Mouse (Mus musculus) liver, embryonic 14.5 days (tissue): ENCODE data around the gene Atg2a. TPM values are rescaled to one million over a fixed set of nuclear protein-coding genes. Genes with fewer than 3 reads are reported as not detected.

Experiments
- ATAC-seq: fragments of 200-750 bp; cut with Nextera tagmentation; 2 replicates; pipeline ENCODE4 v1.8.0; 2017; ENCODE audit warnings: moderate number of reproducible peaks, mild to moderate bottlenecking, moderate library complexity; ENCODE audit not compliant: insufficient read depth
- DNase-seq, 3 experiments: peaks; one replicate each; pipeline ENCODE4 v3.0.0-alpha.2; 2012 to 2013; ENCODE audit warnings: low read depth in 3 of 3, low spot score in 3 of 3
- H3K27ac ChIP-seq: fragments of 300-500 bp; sonication (generic); 2 replicates; pipeline ENCODE4 v1.5.1; 2014; ENCODE audit warnings: moderate library complexity, mild to moderate bottlenecking, control low read depth, inconsistent platforms
- H3K27me3 ChIP-seq: fragments of 300-500 bp; sonication (generic); 2 replicates; pipeline ENCODE4 v1.6.1; 2014; ENCODE audit warnings: mild to moderate bottlenecking, low read length, moderate library complexity; ENCODE audit not compliant: control insufficient read depth, insufficient read depth
- H3K36me3 ChIP-seq: fragments of 300-500 bp; sonication (generic); replicated peaks from 2 replicates; pipeline ENCODE4 v1.6.1; 2014; ENCODE audit warnings: low read depth; ENCODE audit not compliant: control insufficient read depth, insufficient read depth
- H3K4me1 ChIP-seq, 2 experiments: fragments of 200-500 bp in 1 of 2; fragments of 300-500 bp in 1 of 2; sonication (generic) in 1 of 2; replicated peaks; 2 replicates each; pipeline ENCODE4 v1.6.1; 2012 to 2014; ENCODE audit warnings: antibody characterized with exemption in 1 of 2, inconsistent platforms in 1 of 2, low read length in 1 of 2; ENCODE audit not compliant: control insufficient read depth in 2 of 2, insufficient read depth in 2 of 2
- H3K4me2 ChIP-seq: fragments of 300-500 bp; sonication (generic); 2 replicates; pipeline ENCODE4 v1.6.1; 2014; ENCODE audit warnings: low read depth, mild to moderate bottlenecking, control low read depth, moderate library complexity
- H3K4me3 ChIP-seq, 2 experiments: fragments of 200-500 bp in 1 of 2; fragments of 300-500 bp in 1 of 2; sonication (generic) in 1 of 2; 2 replicates each; pipeline ENCODE4 v1.5.1; 2012 to 2014; ENCODE audit warnings: low read depth in 2 of 2, low read length in 2 of 2, mild to moderate bottlenecking in 2 of 2, control low read depth in 1 of 2, inconsistent platforms in 1 of 2, moderate library complexity in 1 of 2; ENCODE audit not compliant: insufficient read depth in 1 of 2
- H3K9ac ChIP-seq: fragments of 300-500 bp; sonication (generic); replicated peaks from 2 replicates; pipeline ENCODE4 v1.6.1; 2014; ENCODE audit warnings: mild to moderate bottlenecking, control low read depth, moderate library complexity
- H3K9me3 ChIP-seq: fragments of 300-500 bp; sonication (generic); 2 replicates; pipeline ENCODE4 v1.6.1; 2016; ENCODE audit warnings: low read length, mixed read lengths; ENCODE audit not compliant: control insufficient read depth
- CTCF ChIP-seq: IDR thresholded peaks from 2 replicates; pipeline ENCODE4 v1.5.1; 2016; ENCODE audit warnings: antibody characterized with exemption, low read depth, control low read depth
- EP300 ChIP-seq: IDR thresholded peaks from 2 replicates; pipeline ENCODE4 v1.6.1; 2016; ENCODE audit warnings: antibody characterized with exemption, low read depth
- WGBS: fragments of 180-500 bp; shearing (Covaris S2); extraction: QIAGEN DNeasy Blood & Tissue Kit; methylation state at CpG from one replicate; pipeline ENCODE4 v1.1.7; 2014; ENCODE audit not compliant: insufficient replicate concordance; 5-methylcytosine and 5-hydroxymethylcytosine counted together
- polyA plus RNA-seq, 2 experiments: library from polyadenylated mRNA; depleted of rRNA in 1 of 2; stranded (reverse) in 1 of 2; unstranded in 1 of 2; fragments of >200 nt; fragmentation: Nextera tagmentation in 1 of 2; extraction: Ambion mirVana in 1 of 2; gene quantifications; 2 replicates each; pipeline versions ENCODE4 v1.2.1 to v1.2.3; 2012 to 2014

The Atg2a gene
- polyA plus RNA-seq, 2 experiments, result 4.4 to 5.0 TPM

- ATAC-seq (no peak), DNase-seq (no peak)
- Histone ChIP-seq H3K9me3 (no peaks in the 10 kb centered on the region), H3K4me3 (no peak overlapping the region), H3K4me2 (no peak overlapping the region), H3K27ac (no peak overlapping the region), H3K4me1 (peaks cover 12 to 20% of the 10 kb centered on the region in 2 experiments), H3K27me3 (no peaks in the 10 kb centered on the region), H3K9ac (no peak overlapping the region), H3K36me3 (no peaks in the 10 kb centered on the region)
- TF ChIP-seq EP300, result no peak
- no peak for TF ChIP-seq CTCF
- WGBS, result 62% methylated on average over 4 of the region's 4 CpGs
Measured at GRCm38 (mm10) chr19:6273592-6273991, 32.1 kb downstream of the Atg2a start.

GRCm38 (mm10) chr19:6273998-6274608 is 32.6 kb downstream of the Atg2a start:
- no peak overlapping the region for H3K27ac ChIP-seq
- H3K4me3 ChIP-seq, result no peak overlapping the region

GRCm38 (mm10) chr19:6275740-6276389 is 34.4 kb downstream of the Atg2a start:
- 6% methylated on average over 15 of the region's 15 CpGs for WGBS
- H3K36me3 ChIP-seq, result peaks cover 15% of the 10 kb centered on the region
- H3K4me3 ChIP-seq, result peak overlapping the region; percentile 73 to 77
- peak; percentile 1; the same call in 1 of the 2 replicates for ATAC-seq
- peak overlapping the region; percentile 79 for H3K9ac ChIP-seq
- H3K4me2 ChIP-seq, result peak overlapping the region; percentile 97
- TF ChIP-seq EP300 (no peak), CTCF (no peak)
- no peaks in the 10 kb centered on the region for H3K27me3 ChIP-seq
- no peak for DNase-seq
- H3K9me3 ChIP-seq, result no peaks in the 10 kb centered on the region
- peak overlapping the region; percentile 66 for H3K27ac ChIP-seq
- H3K4me1 ChIP-seq, result peaks cover 33 to 42% of the 10 kb centered on the region in 2 experiments

More at GRCm38 (mm10) chr19:6273998-6274608, 32.6 kb downstream of the Atg2a start:
- TF ChIP-seq EP300, result no peak
- no peak for TF ChIP-seq CTCF
- Histone ChIP-seq H3K4me1 (peaks cover 17 to 25% of the 10 kb centered on the region in 2 experiments), H3K9me3 (no peaks in the 10 kb centered on the region), H3K36me3 (peaks cover 2% of the 10 kb centered on the region), H3K27me3 (no peaks in the 10 kb centered on the region), H3K4me2 (no peak overlapping the region), H3K9ac (no peak overlapping the region)
- ATAC-seq (no peak), DNase-seq (no peak)
- WGBS, result 79% methylated on average over 13 of the region's 13 CpGs

GRCm38 (mm10) chr19:6276426-6277421 is 35.3 kb downstream of the Atg2a start, which contains the start of gene Ehd1:
Gene Ehd1 (plus strand): TSS chr19:6276725.
- H3K9me3 ChIP-seq, result no peaks in the 10 kb centered on the region
- H3K27me3 ChIP-seq, result no peaks in the 10 kb centered on the region
- peak within 1 kb of the TSS; percentile 66 for H3K27ac ChIP-seq
- peak within 1 kb of the TSS; percentile 73 to 77 for H3K4me3 ChIP-seq
- peaks cover 24% of the 10 kb centered on the region for H3K36me3 ChIP-seq
- WGBS, result under 1% methylated on average over 103 of the region's 106 CpGs
- ATAC-seq (peak; percentile 92), DNase-seq (peak; percentile 95 to 97 (median 96))
- peak; percentile 53; the same call in 1 of the 2 replicates for TF ChIP-seq EP300
- TF ChIP-seq CTCF, result peak; percentile 60
- peak within 1 kb of the TSS; percentile 80 for H3K9ac ChIP-seq
- peak within 1 kb of the TSS; percentile 97 for H3K4me2 ChIP-seq
- H3K4me1 ChIP-seq, result peaks cover 39 to 50% of the 10 kb centered on the region in 2 experiments
